Mouse (Mus musculus) midbrain, embryonic 10.5 days (tissue): ENCODE measurements around the gene Rnf111. TPM values are rescaled to one million over a fixed set of nuclear protein-coding genes. Genes with fewer than 3 reads are reported as not detected.
A peak's percentile ranks its signal among the peaks of the same experiment; 100 is the strongest.

Source experiments
- DNase-seq: peaks from one replicate; pipeline ENCODE4 v3.0.0-alpha.2; 2017; ENCODE audit warnings: low spot score
- H3K27ac ChIP-seq: fragments of 300-500 bp; sonication (generic); replicated peaks from 2 replicates; pipeline ENCODE4 v1.5.1; 2016; ENCODE audit warnings: mild to moderate bottlenecking
- H3K27me3 ChIP-seq: fragments of 300-500 bp; sonication (generic); 2 replicates; pipeline ENCODE4 v1.6.1; 2016; ENCODE audit warnings: low read depth, mild to moderate bottlenecking; ENCODE audit not compliant: poor library complexity, severe bottlenecking
- H3K36me3 ChIP-seq: fragments of 300-500 bp; sonication (generic); 2 replicates; pipeline ENCODE4 v1.6.1; 2016; ENCODE audit warnings: mild to moderate bottlenecking, moderate library complexity
- H3K4me1 ChIP-seq: fragments of 300-500 bp; sonication (generic); 2 replicates; pipeline ENCODE4 v1.6.1; 2016
- H3K4me3 ChIP-seq: fragments of 300-500 bp; sonication (generic); 2 replicates; pipeline ENCODE4 v1.5.1; 2016; ENCODE audit warnings: mild to moderate bottlenecking, moderate library complexity
- H3K9me3 ChIP-seq: fragments of 300-500 bp; sonication (generic); replicated peaks from 2 replicates; pipeline ENCODE4 v1.6.1; 2016; ENCODE audit warnings: mild to moderate bottlenecking
- WGBS: fragments of 180-500 bp; shearing (Covaris S2); methylation state at CpG from one replicate; pipeline ENCODE4 v1.1.7; 2016; 5-methylcytosine and 5-hydroxymethylcytosine counted together
- polyA plus RNA-seq: library from polyadenylated mRNA; unstranded; fragments of >200 nt; fragmentation: Nextera tagmentation; extraction: Ambion mirVana; gene quantifications from 2 replicates; pipeline ENCODE4 v1.2.1, GENCODE M21; 2016

Rnf111 gene
- polyA plus RNA-seq, 1 experiment from 2014 or later: 33.2 TPM

DNA sequence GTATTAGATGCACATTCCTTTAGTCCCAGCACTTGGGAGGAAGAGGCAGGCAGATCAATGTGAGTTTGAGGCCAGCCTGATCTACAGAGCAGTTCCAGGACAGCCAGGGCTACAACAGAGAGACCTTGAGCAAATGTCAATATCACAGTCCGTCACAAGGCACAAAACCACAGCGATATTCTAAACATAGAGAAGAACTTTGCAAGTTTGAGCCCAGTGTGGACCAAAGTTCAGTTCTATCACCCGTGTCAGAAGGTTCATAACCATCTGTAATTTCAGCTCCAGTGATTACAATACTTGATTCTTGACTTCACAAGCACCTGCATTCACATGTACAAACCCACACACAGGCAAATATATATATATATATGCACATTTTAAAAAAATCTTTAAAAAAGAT is 17.1 kb upstream of the Rnf111 start:
- DNase-seq: no peak
- Histone ChIP-seq H3K4me1 (no peaks in the 10 kb centered on the region), H3K27me3 (no peaks in the 10 kb centered on the region), H3K36me3 (no peaks in the 10 kb centered on the region), H3K4me3 (no peak overlapping the region), H3K27ac (no peak overlapping the region), H3K9me3 (no peaks in the 10 kb centered on the region)
- WGBS: 84% methylated on average over 3 of the region's 3 CpGs

DNA sequence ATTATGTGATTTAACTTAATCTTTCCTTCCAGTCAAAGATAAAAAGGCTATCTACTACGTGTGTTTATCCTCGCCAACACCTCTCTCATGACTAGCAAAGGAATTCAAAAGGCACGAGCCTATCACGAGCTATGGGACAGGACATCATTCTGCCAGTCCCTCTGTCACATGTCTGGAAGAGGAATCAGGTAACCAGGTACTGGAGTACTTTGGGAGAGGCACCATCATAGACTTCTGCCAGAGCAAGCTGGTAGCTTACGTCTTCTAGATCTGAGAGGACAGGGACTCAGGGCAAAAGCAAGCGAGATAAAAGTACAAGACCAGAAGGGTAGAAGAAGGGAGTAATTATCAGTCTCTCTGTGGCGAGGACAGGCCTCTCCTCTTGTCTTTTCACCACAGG is 8.2 kb upstream of the Rnf111 start:
- WGBS: 83% methylated on average over 7 of the region's 7 CpGs
- Histone ChIP-seq H3K27me3 (no peaks in the 10 kb centered on the region), H3K4me3 (no peak overlapping the region), H3K36me3 (no peaks in the 10 kb centered on the region), H3K4me1 (no peaks in the 10 kb centered on the region), H3K27ac (no peak overlapping the region), H3K9me3 (no peaks in the 10 kb centered on the region)
- DNase-seq: no peak

DNA sequence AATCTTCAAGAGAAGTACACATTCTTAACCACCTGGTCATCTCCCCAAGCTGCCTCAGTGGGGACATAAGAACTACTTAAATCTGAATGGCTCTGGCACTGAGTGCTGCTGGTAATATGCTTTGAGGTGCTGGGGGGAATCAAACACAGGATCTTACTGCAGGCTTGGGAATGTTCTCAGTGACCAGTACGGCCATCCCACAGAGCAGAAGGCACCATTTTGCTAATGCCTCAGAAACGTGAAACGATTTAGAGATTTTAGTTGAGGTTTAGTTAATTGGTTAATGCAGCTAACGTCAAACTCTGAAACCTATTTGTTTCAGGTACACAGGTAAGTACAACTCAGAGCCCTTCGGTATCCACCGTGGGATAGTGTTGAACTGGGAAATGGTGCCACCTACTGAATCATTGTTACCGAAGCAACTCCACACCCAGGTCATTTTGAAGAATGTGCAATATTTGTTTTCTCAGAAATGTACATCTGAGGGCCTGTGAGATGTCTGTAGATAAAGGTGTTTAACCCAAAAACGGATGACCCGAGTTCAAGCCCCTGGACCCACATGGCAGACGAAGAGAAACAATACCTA is 7.6 kb upstream of the Rnf111 start:
- Histone ChIP-seq H3K9me3 (no peaks in the 10 kb centered on the region), H3K36me3 (no peaks in the 10 kb centered on the region), H3K27me3 (no peaks in the 10 kb centered on the region), H3K4me3 (no peak overlapping the region), H3K27ac (no peak overlapping the region), H3K4me1 (no peaks in the 10 kb centered on the region)
- no peak for DNase-seq
- WGBS: 72% methylated on average over 10 of the region's 10 CpGs

DNA sequence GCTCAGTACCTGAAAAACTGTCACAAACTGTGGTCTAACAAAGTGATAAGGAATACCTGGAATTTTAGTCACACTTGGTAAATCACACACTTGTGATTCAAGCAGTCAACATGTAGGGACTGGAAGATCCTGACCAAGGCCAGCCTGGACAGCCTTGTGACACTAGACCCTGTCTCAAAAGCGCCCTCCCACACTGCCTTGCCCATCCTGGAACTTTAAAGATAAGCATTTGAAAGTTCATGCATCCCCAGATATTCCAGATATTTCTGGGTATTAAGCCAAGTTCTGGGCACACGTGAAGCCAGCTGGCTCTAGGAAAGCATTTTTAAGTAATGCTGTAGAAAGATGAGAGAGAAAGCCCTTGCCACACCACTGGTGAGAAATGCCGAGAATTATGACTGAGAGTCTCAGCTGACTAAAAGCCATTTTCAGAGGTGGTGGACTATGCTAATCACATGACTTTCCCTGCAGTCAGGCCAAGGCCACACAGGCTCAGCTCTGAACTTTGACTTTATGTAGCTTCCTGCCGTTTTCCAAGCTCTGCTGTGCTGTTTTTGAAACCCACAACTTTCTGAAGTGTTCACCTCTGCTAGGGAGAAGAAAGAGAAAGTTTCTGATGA is 6.5 kb upstream of the Rnf111 start:
- 81% methylated on average over 4 of the region's 4 CpGs for WGBS
- H3K4me1 ChIP-seq: no peaks in the 10 kb centered on the region

DNA sequence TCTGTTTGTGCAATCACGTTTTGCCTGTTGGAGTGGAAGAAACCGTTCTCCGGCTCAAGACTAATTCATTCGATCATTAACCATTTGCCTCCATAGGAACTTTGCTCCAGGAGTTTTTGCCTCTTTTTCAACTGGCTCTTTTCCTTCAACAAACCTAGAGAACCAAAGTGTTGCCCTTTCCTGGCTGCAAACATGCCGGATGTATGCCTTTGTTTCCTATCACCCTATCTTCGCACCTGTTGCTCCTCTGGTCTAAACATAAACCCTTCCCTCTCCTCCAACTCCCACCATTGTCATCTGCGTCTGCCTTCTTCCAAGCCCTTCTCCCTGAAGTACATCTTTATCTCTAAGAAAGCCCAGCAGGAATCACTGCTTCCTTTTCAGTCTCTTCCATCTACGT is 3.3 kb upstream of the Rnf111 start:
- peaks cover 1% of the 10 kb centered on the region; the same call in 1 of the 2 replicates for H3K36me3 ChIP-seq

More for the DNA sequence above, 6.5 kb upstream of the Rnf111 start:
- Histone ChIP-seq H3K27ac (no peak overlapping the region), H3K36me3 (no peaks in the 10 kb centered on the region), H3K9me3 (no peaks in the 10 kb centered on the region), H3K27me3 (no peaks in the 10 kb centered on the region), H3K4me3 (no peak overlapping the region)
- DNase-seq: no peak

DNA sequence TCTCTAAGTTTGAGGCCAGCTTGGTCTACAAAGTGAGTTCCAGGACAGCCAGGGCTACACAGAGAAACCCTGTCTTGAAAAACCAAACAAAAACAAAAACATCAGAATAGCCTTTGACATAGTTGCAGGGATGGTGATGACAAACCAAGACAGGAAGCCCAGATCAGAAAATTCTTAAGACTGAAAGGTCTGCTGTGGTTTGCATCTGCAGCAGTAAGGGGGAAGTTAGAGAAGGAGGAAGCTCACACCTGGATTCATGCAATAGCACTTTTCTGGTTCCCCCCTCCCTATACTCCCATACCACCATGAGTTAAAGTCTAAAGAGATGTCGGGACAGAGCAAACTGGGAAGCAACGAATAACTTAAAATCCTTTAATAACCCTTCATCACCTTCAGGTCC is 2.7 kb upstream of the Rnf111 start:
- no peak for DNase-seq
- Histone ChIP-seq H3K27ac (no peak overlapping the region), H3K4me1 (peaks cover 14% of the 10 kb centered on the region), H3K36me3 (peaks cover 7% of the 10 kb centered on the region; the same call in 1 of the 2 replicates), H3K4me3 (no peak overlapping the region), H3K27me3 (no peaks in the 10 kb centered on the region), H3K9me3 (no peaks in the 10 kb centered on the region)
- 73% methylated on average over 2 of the region's 2 CpGs for WGBS

More for the DNA sequence above, 3.3 kb upstream of the Rnf111 start:
- Histone ChIP-seq H3K4me3 (no peak overlapping the region), H3K27me3 (no peaks in the 10 kb centered on the region), H3K9me3 (no peaks in the 10 kb centered on the region), H3K27ac (no peak overlapping the region), H3K4me1 (peaks cover 12% of the 10 kb centered on the region)
- no peak for DNase-seq
- WGBS: 85% methylated on average over 8 of the region's 8 CpGs

DNA sequence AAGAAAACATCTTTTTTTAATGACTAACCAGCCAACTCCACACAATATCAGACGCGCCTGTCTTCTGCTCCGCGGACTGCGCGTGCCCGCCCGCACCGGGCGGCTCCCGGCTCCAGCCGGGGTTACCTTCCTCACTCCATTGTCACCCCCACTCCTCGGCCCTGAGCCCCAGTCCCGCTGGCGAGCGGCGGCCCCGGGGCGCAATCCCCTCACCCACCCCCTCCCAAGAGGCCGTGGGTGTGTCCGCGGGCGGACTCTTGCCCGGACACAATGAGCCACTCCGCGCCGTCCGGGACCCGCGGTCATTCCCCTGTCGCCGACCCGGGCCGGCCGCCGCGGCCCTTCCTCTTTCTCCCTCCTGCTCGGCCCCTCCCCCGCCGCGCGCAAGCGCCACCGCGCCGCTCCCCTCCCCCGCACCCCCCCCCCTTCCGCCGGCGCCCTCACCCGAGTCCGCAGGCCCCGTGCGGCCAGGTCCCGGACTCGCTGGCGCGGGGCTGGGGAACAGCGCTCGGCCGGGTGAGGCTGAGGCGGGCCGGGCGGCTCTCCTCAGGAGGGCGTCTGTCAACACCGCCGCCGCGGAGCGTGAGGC is 416 bp downstream of the Rnf111 start:
- peak overlapping the region; percentile 98 for H3K4me3 ChIP-seq
- H3K9me3 ChIP-seq: no peaks in the 10 kb centered on the region
- no peak for DNase-seq
- peaks cover 14% of the 10 kb centered on the region for H3K4me1 ChIP-seq
- H3K27ac ChIP-seq: peak overlapping the region; percentile 99
- under 1% methylated on average over 58 of the region's 70 CpGs for WGBS
- no peaks in the 10 kb centered on the region for H3K27me3 ChIP-seq
- peaks cover 33% of the 10 kb centered on the region for H3K36me3 ChIP-seq

DNA sequence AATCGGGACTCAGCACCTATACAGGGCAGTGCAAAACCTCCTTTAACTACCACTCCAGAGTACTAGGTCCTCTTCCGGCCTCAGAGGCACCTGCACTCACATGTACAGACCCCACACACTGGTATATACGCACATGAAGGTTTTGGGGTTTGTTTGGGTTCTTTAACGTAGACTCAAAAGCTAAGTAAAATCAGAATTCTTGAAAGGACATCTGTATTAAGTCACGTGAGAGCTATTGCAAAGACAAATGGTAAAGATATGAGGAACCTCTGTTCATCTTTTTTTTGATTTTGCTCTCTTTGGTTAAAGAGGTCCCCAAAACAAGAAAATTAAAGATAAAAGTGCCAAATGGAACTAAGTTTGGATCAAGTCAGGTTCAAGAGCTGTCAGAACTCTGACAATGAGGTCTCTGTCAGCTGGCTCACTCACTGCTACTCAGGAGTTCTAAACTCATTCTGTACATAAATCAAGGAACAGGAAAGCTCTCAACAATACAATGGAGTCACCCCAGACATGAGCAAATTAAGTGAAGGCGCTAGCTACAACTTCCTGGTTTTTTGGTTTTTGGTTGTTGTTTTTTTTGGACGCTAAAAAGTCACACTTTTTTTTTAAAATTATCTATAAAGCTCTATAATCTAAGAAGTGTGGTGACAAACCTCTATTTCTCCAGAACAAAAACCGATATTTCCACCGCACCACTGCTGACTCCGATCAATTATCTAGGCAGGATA is 1.1 kb downstream of the Rnf111 start:
- Histone ChIP-seq H3K4me1 (peaks cover 14% of the 10 kb centered on the region), H3K27me3 (no peaks in the 10 kb centered on the region), H3K36me3 (peaks cover 40% of the 10 kb centered on the region), H3K9me3 (no peaks in the 10 kb centered on the region), H3K4me3 (peak overlapping the region; percentile 98), H3K27ac (peak overlapping the region; percentile 99)
- DNase-seq: no peak
- WGBS: 46% methylated on average over 10 of the region's 10 CpGs

DNA sequence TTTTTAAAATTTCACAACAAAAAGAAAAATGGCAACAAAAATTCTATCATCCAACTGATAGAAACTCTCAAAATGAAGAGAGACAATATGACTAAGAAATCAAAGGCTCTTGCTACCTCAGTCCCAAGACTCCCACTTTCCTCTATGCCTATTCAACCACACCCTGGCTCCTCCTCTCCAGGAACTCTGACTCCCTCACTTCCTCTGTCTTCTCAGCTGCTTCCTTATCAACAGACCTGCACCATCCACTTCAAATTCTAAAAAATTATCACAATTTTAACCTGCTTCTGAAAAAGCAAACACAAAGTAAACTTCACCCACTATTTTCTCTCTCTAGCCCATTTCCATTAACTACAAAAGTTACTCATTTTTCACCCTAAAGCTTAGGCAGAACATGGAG is 6.5 kb downstream of the Rnf111 start:
- Histone ChIP-seq H3K27me3 (no peaks in the 10 kb centered on the region), H3K4me1 (peaks cover 4% of the 10 kb centered on the region), H3K9me3 (no peaks in the 10 kb centered on the region), H3K36me3 (peaks cover 75% of the 10 kb centered on the region), H3K4me3 (no peak overlapping the region), H3K27ac (no peak overlapping the region)
- DNase-seq: no peak

DNA sequence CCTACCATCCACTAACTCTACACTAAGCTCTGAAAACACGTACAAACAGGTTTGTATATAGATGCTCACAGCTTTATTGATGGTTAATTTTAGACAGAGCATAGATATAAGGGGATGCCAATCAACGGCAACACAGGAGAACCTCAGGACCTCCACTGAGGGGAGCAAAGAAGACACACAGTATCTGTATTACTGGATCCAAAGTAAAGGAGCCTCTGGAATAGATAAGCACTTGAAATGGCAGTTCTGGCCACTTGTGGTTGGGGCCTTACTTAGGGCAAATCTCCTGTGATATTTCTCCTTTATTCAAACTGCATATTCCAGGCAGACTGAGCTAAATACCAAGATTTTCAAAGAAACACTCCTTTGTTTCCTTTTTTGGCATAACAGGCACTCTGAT is 10.5 kb downstream of the Rnf111 start:
- WGBS: 93% methylated on average over 2 of the region's 2 CpGs
- DNase-seq: no peak

DNA sequence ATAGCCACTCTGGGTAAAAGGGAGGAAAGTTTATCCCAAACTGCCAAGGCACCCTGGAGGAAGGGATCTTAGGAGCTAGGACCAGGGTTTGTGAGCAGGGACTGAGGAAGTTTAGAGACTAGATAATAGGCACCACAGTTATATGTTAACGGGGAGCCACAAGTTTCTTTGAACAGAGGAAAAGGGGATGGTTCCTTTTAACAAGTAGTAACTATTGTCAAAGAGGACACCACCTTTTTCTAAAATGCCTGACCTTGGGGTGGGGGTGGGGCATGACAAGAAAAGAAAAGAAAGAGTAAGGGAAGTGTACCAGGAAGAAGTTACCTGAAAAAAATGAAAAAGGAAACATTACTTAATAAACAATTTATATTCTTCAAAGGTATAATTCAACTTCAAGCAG is 12.3 kb downstream of the Rnf111 start:
- H3K36me3 ChIP-seq: peaks cover 66% of the 10 kb centered on the region
- 93% methylated on average over 1 of the region's 1 CpGs for WGBS

More for the DNA sequence above, 10.5 kb downstream of the Rnf111 start:
- Histone ChIP-seq H3K27ac (no peak overlapping the region), H3K27me3 (no peaks in the 10 kb centered on the region), H3K36me3 (peaks cover 76% of the 10 kb centered on the region), H3K4me1 (no peaks in the 10 kb centered on the region), H3K9me3 (no peaks in the 10 kb centered on the region), H3K4me3 (no peak overlapping the region)

DNA sequence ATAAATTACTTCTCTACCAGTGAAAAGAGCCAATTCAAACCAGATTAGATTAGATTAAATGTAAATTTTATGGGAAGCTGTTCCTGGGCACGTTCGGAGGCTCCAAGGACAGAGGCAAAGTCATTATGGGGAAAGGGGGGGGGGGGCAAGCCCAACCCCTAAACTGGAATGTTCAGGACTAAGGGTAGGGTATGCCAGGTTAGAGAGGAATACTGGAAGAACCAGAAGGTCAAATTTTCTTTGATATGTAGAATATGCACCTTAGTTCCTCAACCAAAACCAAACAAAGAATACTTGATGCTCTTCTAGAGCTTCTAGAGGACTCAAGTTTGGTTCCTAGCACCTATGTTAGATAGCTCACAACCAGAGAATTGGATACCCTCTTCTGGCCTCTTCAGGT is 16.1 kb downstream of the Rnf111 start:
- DNase-seq: no peak
- no peaks in the 10 kb centered on the region for H3K27me3 ChIP-seq
- H3K4me1 ChIP-seq: no peaks in the 10 kb centered on the region
- H3K9me3 ChIP-seq: no peaks in the 10 kb centered on the region
- H3K4me3 ChIP-seq: no peak overlapping the region
- H3K27ac ChIP-seq: no peak overlapping the region
- peaks cover 54% of the 10 kb centered on the region for H3K36me3 ChIP-seq
- WGBS: 89% methylated on average over 2 of the region's 2 CpGs

More for the DNA sequence above, 12.3 kb downstream of the Rnf111 start:
- Histone ChIP-seq H3K4me1 (no peaks in the 10 kb centered on the region), H3K27me3 (no peaks in the 10 kb centered on the region), H3K27ac (no peak overlapping the region), H3K4me3 (no peak overlapping the region), H3K9me3 (no peaks in the 10 kb centered on the region)
- DNase-seq: no peak

DNA sequence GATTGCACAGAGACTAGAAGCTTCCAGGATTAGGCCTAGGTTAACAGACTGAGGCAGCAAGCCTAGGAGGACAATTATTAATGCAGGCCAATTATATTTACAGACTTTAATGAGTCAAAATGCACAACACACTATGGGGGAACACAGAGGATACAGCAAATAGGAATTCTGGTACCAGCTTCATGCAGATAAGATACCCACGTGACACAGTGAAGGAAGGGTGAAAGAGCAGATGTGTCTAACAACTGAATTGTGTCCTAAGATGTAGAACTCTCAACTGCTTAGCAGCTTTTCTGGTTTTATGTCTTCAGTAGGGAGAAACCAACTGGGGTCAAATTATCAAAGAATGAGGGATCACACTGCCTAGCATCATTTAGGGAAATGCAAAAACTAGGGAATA is 17.7 kb downstream of the Rnf111 start:
- WGBS: 93% methylated on average over 1 of the region's 1 CpGs
- Histone ChIP-seq H3K4me1 (no peaks in the 10 kb centered on the region), H3K27ac (no peak overlapping the region), H3K27me3 (no peaks in the 10 kb centered on the region), H3K4me3 (no peak overlapping the region), H3K9me3 (no peaks in the 10 kb centered on the region), H3K36me3 (peaks cover 53% of the 10 kb centered on the region)
- DNase-seq: no peak
